Mouse (Mus musculus) liver, embryonic 14.5 days (tissue): Measurements from ENCODE around the gene Rab38. TPM values are rescaled to one million over a fixed set of nuclear protein-coding genes. Genes with fewer than 3 reads are reported as not detected.

ENCODE experiments used
- ATAC-seq: fragments of 200-750 bp; cut with Nextera tagmentation; 2 replicates; pipeline ENCODE4 v1.8.0; 2017; ENCODE audit warnings: moderate number of reproducible peaks, mild to moderate bottlenecking, moderate library complexity; ENCODE audit not compliant: insufficient read depth
- DNase-seq, 3 experiments: peaks; one replicate each; pipeline ENCODE4 v3.0.0-alpha.2; 2012 to 2013; ENCODE audit warnings: low read depth in 3 of 3, low spot score in 3 of 3
- H3K27ac ChIP-seq: fragments of 300-500 bp; sonication (generic); 2 replicates; pipeline ENCODE4 v1.5.1; 2014; ENCODE audit warnings: moderate library complexity, mild to moderate bottlenecking, control low read depth, inconsistent platforms
- H3K27me3 ChIP-seq: fragments of 300-500 bp; sonication (generic); 2 replicates; pipeline ENCODE4 v1.6.1; 2014; ENCODE audit warnings: mild to moderate bottlenecking, low read length, moderate library complexity; ENCODE audit not compliant: control insufficient read depth, insufficient read depth
- H3K36me3 ChIP-seq: fragments of 300-500 bp; sonication (generic); replicated peaks from 2 replicates; pipeline ENCODE4 v1.6.1; 2014; ENCODE audit warnings: low read depth; ENCODE audit not compliant: control insufficient read depth, insufficient read depth
- H3K4me1 ChIP-seq, 2 experiments: fragments of 200-500 bp in 1 of 2; fragments of 300-500 bp in 1 of 2; sonication (generic) in 1 of 2; replicated peaks; 2 replicates each; pipeline ENCODE4 v1.6.1; 2012 to 2014; ENCODE audit warnings: antibody characterized with exemption in 1 of 2, inconsistent platforms in 1 of 2, low read length in 1 of 2; ENCODE audit not compliant: control insufficient read depth in 2 of 2, insufficient read depth in 2 of 2
- H3K4me2 ChIP-seq: fragments of 300-500 bp; sonication (generic); 2 replicates; pipeline ENCODE4 v1.6.1; 2014; ENCODE audit warnings: low read depth, mild to moderate bottlenecking, control low read depth, moderate library complexity
- H3K4me3 ChIP-seq, 2 experiments: fragments of 200-500 bp in 1 of 2; fragments of 300-500 bp in 1 of 2; sonication (generic) in 1 of 2; 2 replicates each; pipeline ENCODE4 v1.5.1; 2012 to 2014; ENCODE audit warnings: low read depth in 2 of 2, low read length in 2 of 2, mild to moderate bottlenecking in 2 of 2, control low read depth in 1 of 2, inconsistent platforms in 1 of 2, moderate library complexity in 1 of 2; ENCODE audit not compliant: insufficient read depth in 1 of 2
- H3K9ac ChIP-seq: fragments of 300-500 bp; sonication (generic); replicated peaks from 2 replicates; pipeline ENCODE4 v1.6.1; 2014; ENCODE audit warnings: mild to moderate bottlenecking, control low read depth, moderate library complexity
- H3K9me3 ChIP-seq: fragments of 300-500 bp; sonication (generic); 2 replicates; pipeline ENCODE4 v1.6.1; 2016; ENCODE audit warnings: low read length, mixed read lengths; ENCODE audit not compliant: control insufficient read depth
- CTCF ChIP-seq: IDR thresholded peaks from 2 replicates; pipeline ENCODE4 v1.5.1; 2016; ENCODE audit warnings: antibody characterized with exemption, low read depth, control low read depth
- EP300 ChIP-seq: IDR thresholded peaks from 2 replicates; pipeline ENCODE4 v1.6.1; 2016; ENCODE audit warnings: antibody characterized with exemption, low read depth
- WGBS: fragments of 180-500 bp; shearing (Covaris S2); extraction: QIAGEN DNeasy Blood & Tissue Kit; methylation state at CpG from one replicate; pipeline ENCODE4 v1.1.7; 2014; ENCODE audit not compliant: insufficient replicate concordance; 5-methylcytosine and 5-hydroxymethylcytosine counted together
- polyA plus RNA-seq, 2 experiments: library from polyadenylated mRNA; depleted of rRNA in 1 of 2; stranded (reverse) in 1 of 2; unstranded in 1 of 2; fragments of >200 nt; fragmentation: Nextera tagmentation in 1 of 2; extraction: Ambion mirVana in 1 of 2; gene quantifications; 2 replicates each; pipeline versions ENCODE4 v1.2.1 to v1.2.3; 2012 to 2014

Gene Rab38
- polyA plus RNA-seq (2012; rRNA removed), result 1.9 TPM in 2 replicates
- polyA plus RNA-seq (2014; fragmentation: Nextera tagmentation; extraction: Ambion mirVana), result 2.3 and 4.3 TPM in 2 replicates

GRCm38 (mm10) chr7:88429786-88430691 lies at the start of gene Rab38:
Gene Rab38 (plus strand): TSS chr7:88430273.
- Histone ChIP-seq H3K9me3 (no peaks in the 10 kb centered on the region), H3K4me1 (peaks cover 0 to 5% of the 10 kb centered on the region in 2 experiments; a peak in 1 of 4 replicates), H3K4me2 (peak within 1 kb of the TSS; percentile 75), H3K9ac (peak within 1 kb of the TSS; percentile 20), H3K27me3 (no peaks in the 10 kb centered on the region), H3K36me3 (no peaks in the 10 kb centered on the region), H3K27ac (no peak within 1 kb of the TSS), H3K4me3 (peak within 1 kb of the TSS; percentile 46 to 52)
- peak; percentile 86 for ATAC-seq
- DNase-seq, result peak; percentile 22 to 32 (median 30)
- 2% methylated on average over 35 of the region's 35 CpGs for WGBS
- TF ChIP-seq EP300 (no peak), CTCF (no peak)

GRCm38 (mm10) chr7:88394568-88394967 lies 35.5 kb upstream of the Rab38 start:
- ATAC-seq (no peak), DNase-seq (no peak)
- TF ChIP-seq EP300, result no peak
- no peak for TF ChIP-seq CTCF
- Histone ChIP-seq H3K36me3 (no peaks in the 10 kb centered on the region), H3K9me3 (no peaks in the 10 kb centered on the region), H3K4me2 (no peak overlapping the region), H3K27me3 (no peaks in the 10 kb centered on the region), H3K4me3 (no peak overlapping the region), H3K27ac (no peak overlapping the region), H3K9ac (no peak overlapping the region), H3K4me1 (no peaks in the 10 kb centered on the region)
- WGBS, result 60% methylated on average over 1 of the region's 1 CpGs

GRCm38 (mm10) chr7:88395745-88396144 lies 34.3 kb upstream of the Rab38 start:
- TF ChIP-seq CTCF (no peak), EP300 (no peak)
- Histone ChIP-seq H3K4me1 (no peaks in the 10 kb centered on the region), H3K27ac (no peak overlapping the region), H3K9ac (no peak overlapping the region), H3K9me3 (no peaks in the 10 kb centered on the region), H3K4me2 (no peak overlapping the region), H3K36me3 (no peaks in the 10 kb centered on the region), H3K4me3 (no peak overlapping the region), H3K27me3 (no peaks in the 10 kb centered on the region)
- DNase-seq (no peak), ATAC-seq (no peak)
- 55% methylated on average over 2 of the region's 2 CpGs for whole genome bisulfite sequencing

- H3K9ac ChIP-seq, result no peak overlapping the region
- no peak for DNase-seq
- H3K4me1 ChIP-seq, result no peaks in the 10 kb centered on the region
- H3K9me3 ChIP-seq, result no peaks in the 10 kb centered on the region
- H3K27ac ChIP-seq, result no peak overlapping the region
- H3K36me3 ChIP-seq, result no peaks in the 10 kb centered on the region
- 78% methylated on average over 1 of the region's 1 CpGs for WGBS
- no peak overlapping the region for H3K4me2 ChIP-seq
- ATAC-seq, result no peak
- no peaks in the 10 kb centered on the region for H3K27me3 ChIP-seq
- TF ChIP-seq EP300 (no peak), CTCF (no peak)
- H3K4me3 ChIP-seq, result no peak overlapping the region
Observed at GRCm38 (mm10) chr7:88405311-88405710, 24.8 kb upstream of the Rab38 start.

- no peaks in the 10 kb centered on the region for H3K36me3 ChIP-seq
- TF ChIP-seq EP300, result no peak
- TF ChIP-seq CTCF, result no peak
- H3K27ac ChIP-seq, result no peak overlapping the region
- WGBS, result 58% methylated on average over 2 of the region's 2 CpGs
- no peak overlapping the region for H3K4me2 ChIP-seq
- no peaks in the 10 kb centered on the region for H3K27me3 ChIP-seq
- no peaks in the 10 kb centered on the region for H3K9me3 ChIP-seq
- ATAC-seq (no peak), DNase-seq (no peak)
- H3K9ac ChIP-seq, result no peak overlapping the region
- H3K4me1 ChIP-seq, result no peaks in the 10 kb centered on the region
- H3K4me3 ChIP-seq, result no peak overlapping the region
Observed at GRCm38 (mm10) chr7:88406466-88406865, 23.6 kb upstream of the Rab38 start.
